Mouse (Mus musculus) gastrocnemius, adult 8-10 months (tissue): Measurements from ENCODE around the gene Tnpo3. TPM values are rescaled to one million over a fixed set of nuclear protein-coding genes. Genes with fewer than 3 reads are reported as not detected.

Experiments used
- total RNA-seq, 4 experiments: library from RNA; stranded (reverse); gene quantifications; 2 replicates each; pipeline ENCODE4 v1.2.4; 2022

Tnpo3 gene
- total RNA-seq, 4 experiments from 2014 or later, result 32.7 to 36.9 (median 35.4) TPM

Other genes starting within 250 kb of the Tnpo3 start
- gene Opn1sw, start 221.4 kb downstream of the Tnpo3 start, total RNA-seq, result under 1 TPM in 3 of 4 experiments, not detected in 1; 0.24 to 0.43 (median 0.31) TPM
- gene Ccdc136, start 213.6 kb downstream of the Tnpo3 start, total RNA-seq, result 10 to 100 TPM in 2 of 4 experiments, 1 to 10 TPM in 2; 9.0 to 12.0 (median 10.2) TPM
- gene Flnc, start 176.6 kb downstream of the Tnpo3 start, total RNA-seq, result 100 to 1,000 TPM; 357 to 417 (median 381) TPM
- gene Atp6v1f, start 142.2 kb downstream of the Tnpo3 start, total RNA-seq, result 100 to 1,000 TPM; 116 to 127 (median 122) TPM
- not detected for gene Atp6v1fnb, start 138.4 kb downstream of the Tnpo3 start, total RNA-seq
- gene Kcp, start 101.9 kb downstream of the Tnpo3 start, total RNA-seq, result 1 to 10 TPM; 2.2 to 6.0 (median 4.4) TPM
- gene Irf5, start 83.3 kb downstream of the Tnpo3 start, total RNA-seq, result 1 to 10 TPM; 1.0 to 3.1 (median 1.7) TPM
- 1 to 10 TPM; 1.7 to 2.7 (median 2.5) TPM for gene Tspan33, start 84.3 kb upstream of the Tnpo3 start, total RNA-seq
- gene Smo, start 125.6 kb upstream of the Tnpo3 start, total RNA-seq, result 1 to 10 TPM; 1.7 to 3.1 (median 2.4) TPM
- gene Ahcyl2, start 158.1 kb upstream of the Tnpo3 start, total RNA-seq, result 10 to 100 TPM; 16.6 to 23.1 (median 19.7) TPM